ENCODE assay signal across 28 mouse cellular contexts in genomic region chr17:67027274-67027673, GRCm38 (mm10).
"Had no signal": no experiment of that assay in that cellular context is flagged by ENCODE, and none has a peak within 500 bp of the region (broad histone marks: within the 10 kb centered on the region; RNA-seq: fewer than 3 reads in every experiment).

No protein-coding gene starts in this region.

- H3K27me3 ChIP-seq: limb, embryonic 12.5 days; limb, embryonic 13.5 days; limb, embryonic 15.5 days; liver, embryonic 12.5 days; liver, embryonic 13.5 days; liver, embryonic 15.5 days; lung, embryonic 15.5 days; megakaryocyte, embryonic 14.5 days; midbrain, embryonic 12.5 days; midbrain, embryonic 13.5 days; midbrain, embryonic 15.5 days; neural tube, embryonic 12.5 days had no signal

- H3K9ac ChIP-seq: limb, embryonic 12.5 days; limb, embryonic 13.5 days; limb, embryonic 15.5 days; liver, embryonic 12.5 days; liver, embryonic 13.5 days; liver, embryonic 14.5 days; liver, embryonic 15.5 days; liver, postnatal 0 days; lung, embryonic 14.5 days; lung, embryonic 15.5 days; midbrain, embryonic 12.5 days; midbrain, embryonic 13.5 days; midbrain, embryonic 15.5 days; neural tube, embryonic 12.5 days had no signal

- H3K27ac ChIP-seq: limb, embryonic 10.5 days; limb, embryonic 12.5 days; limb, embryonic 13.5 days; limb, embryonic 15.5 days; liver, embryonic 12.5 days; liver, embryonic 13.5 days; liver, embryonic 14.5 days; liver, embryonic 15.5 days; lung, embryonic 15.5 days; macrophage; midbrain, embryonic 10.5 days; midbrain, embryonic 12.5 days; midbrain, embryonic 13.5 days; midbrain, embryonic 15.5 days; neural tube, embryonic 12.5 days had no signal

- H3K4me1 ChIP-seq: limb, embryonic 10.5 days; limb, embryonic 12.5 days; limb, embryonic 13.5 days; limb, embryonic 15.5 days; liver, embryonic 12.5 days; liver, embryonic 13.5 days; liver, embryonic 15.5 days; megakaryocyte, embryonic 14.5 days; midbrain, embryonic 10.5 days; midbrain, embryonic 12.5 days; midbrain, embryonic 13.5 days; midbrain, embryonic 15.5 days; neural tube, embryonic 12.5 days had no signal

- H3K36me3 ChIP-seq: limb, embryonic 10.5 days; limb, embryonic 12.5 days; limb, embryonic 13.5 days; limb, embryonic 15.5 days; liver, embryonic 12.5 days; liver, embryonic 13.5 days; liver, embryonic 15.5 days; lung, embryonic 15.5 days; midbrain, embryonic 10.5 days; midbrain, embryonic 12.5 days; midbrain, embryonic 13.5 days; midbrain, embryonic 15.5 days; neural tube, embryonic 12.5 days had no signal

- H3K9me3 ChIP-seq: limb, embryonic 10.5 days; limb, embryonic 12.5 days; limb, embryonic 13.5 days; limb, embryonic 15.5 days; liver, embryonic 12.5 days; liver, embryonic 13.5 days; liver, embryonic 15.5 days; lung, embryonic 15.5 days; midbrain, embryonic 10.5 days; midbrain, embryonic 12.5 days; midbrain, embryonic 13.5 days; midbrain, embryonic 15.5 days; neural tube, embryonic 12.5 days had no signal

- DNase-seq: left cerebral cortex, postnatal 4 days; liver; liver, embryonic 13.5 days; liver, postnatal 0 days; lung, adult 18-20 months; lung, adult 2 months; lung, embryonic 14.5 days; lung, postnatal 10 days; lung, postnatal 14 days; lung, postnatal 36 days; lung, postnatal 4 days; midbrain, embryonic 14.5 days had no signal

- H3K4me3 ChIP-seq: limb, embryonic 10.5 days; limb, embryonic 12.5 days; limb, embryonic 13.5 days; limb, embryonic 15.5 days; liver, embryonic 12.5 days; liver, embryonic 13.5 days; liver, embryonic 15.5 days; lung, embryonic 15.5 days; megakaryocyte, embryonic 14.5 days; midbrain, embryonic 10.5 days; midbrain, embryonic 12.5 days; midbrain, embryonic 13.5 days; midbrain, embryonic 15.5 days; myocyte; neural tube, embryonic 12.5 days had no signal
